Mouse (Mus musculus): Measurements from ENCODE around the gene Trmt10b. TPM values are rescaled to one million over a fixed set of nuclear protein-coding genes. Genes with fewer than 3 reads are reported as not detected.

The Trmt10b gene
- polyA plus RNA-seq (2015; fragmentation: Nextera tagmentation; extraction: Ambion mirVana), result 21.9 and 23.1 TPM in 2 replicates

DNA sequence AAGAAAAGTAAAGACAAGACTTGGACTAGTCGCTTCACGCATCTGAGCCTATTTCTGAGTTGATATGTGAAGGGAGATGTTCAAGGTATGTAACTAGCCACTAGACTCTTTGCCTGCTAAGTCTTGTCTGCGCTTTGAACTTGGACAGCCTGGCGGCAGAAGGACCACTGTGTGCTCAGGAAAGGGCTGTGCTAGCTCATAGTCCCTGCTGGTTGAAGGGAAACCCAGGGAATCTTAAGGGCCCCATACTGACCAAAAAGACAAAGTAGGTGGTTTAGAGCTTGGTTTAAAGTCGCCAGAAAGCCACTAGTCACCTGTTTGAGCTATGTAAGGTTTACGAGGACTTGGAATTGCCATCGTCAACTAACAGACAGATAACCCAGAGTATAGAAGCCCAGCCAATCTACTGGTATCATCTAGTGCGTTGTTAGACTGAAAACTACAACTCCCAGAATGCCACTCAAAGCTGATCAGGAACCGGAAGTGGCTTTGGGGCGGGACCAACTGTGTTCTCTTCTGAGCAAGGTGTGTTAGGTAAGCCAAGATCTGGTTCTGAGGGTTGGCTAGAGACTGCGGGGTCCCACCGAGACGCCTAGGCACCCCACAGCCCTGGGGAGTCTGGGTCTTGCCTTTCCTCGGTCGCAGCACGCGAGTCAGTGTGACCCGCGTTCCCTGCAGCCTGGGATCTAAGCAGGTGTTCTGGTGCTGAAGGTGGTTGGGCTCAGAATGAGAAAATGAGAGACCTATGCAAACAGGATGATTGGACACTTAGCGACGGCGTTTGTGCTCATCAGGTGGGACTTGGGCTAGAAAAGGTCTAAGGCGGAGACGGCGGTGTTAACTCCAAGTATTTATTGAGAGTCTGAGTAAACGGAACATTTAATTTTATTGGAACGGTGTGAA lies at the start of gene Trmt10b:
TSS of gene Trmt10b (plus strand) at position 466 of the 903 bp plus-strand sequence.
- Histone ChIP-seq H3K9ac (replicated peaks) (peak within 1 kb of the TSS; percentile 82), H3K4me2 (replicated peaks) (peak within 1 kb of the TSS; percentile 76), H3K9me3 (no peaks in the 10 kb centered on the region), H3K4me1 (replicated peaks) (peaks cover 14% of the 10 kb centered on the region), H3K4me3 (replicated peaks) (peak within 1 kb of the TSS; percentile 74), H3K27me3 (no peaks in the 10 kb centered on the region), H3K27ac (no peak within 1 kb of the TSS), H3K36me3 (peaks cover 19% of the 10 kb centered on the region)
- WGBS, result 21% methylated on average over 27 of the region's 27 CpGs
- peak; percentile 94 for ATAC-seq

GRCm38 (mm10) chr4:45251265-45251664 lies 45.7 kb upstream of the Trmt10b start:
- Histone ChIP-seq H3K9ac (replicated peaks) (no peak overlapping the region), H3K4me3 (replicated peaks) (no peak overlapping the region), H3K4me1 (replicated peaks) (peaks cover 28% of the 10 kb centered on the region), H3K36me3 (no peaks in the 10 kb centered on the region), H3K4me2 (replicated peaks) (no peak overlapping the region), H3K27me3 (no peaks in the 10 kb centered on the region), H3K27ac (no peak overlapping the region), H3K9me3 (no peaks in the 10 kb centered on the region)
- WGBS, result 38% methylated on average over 8 of the region's 8 CpGs
- no peak for ATAC-seq

DNA sequence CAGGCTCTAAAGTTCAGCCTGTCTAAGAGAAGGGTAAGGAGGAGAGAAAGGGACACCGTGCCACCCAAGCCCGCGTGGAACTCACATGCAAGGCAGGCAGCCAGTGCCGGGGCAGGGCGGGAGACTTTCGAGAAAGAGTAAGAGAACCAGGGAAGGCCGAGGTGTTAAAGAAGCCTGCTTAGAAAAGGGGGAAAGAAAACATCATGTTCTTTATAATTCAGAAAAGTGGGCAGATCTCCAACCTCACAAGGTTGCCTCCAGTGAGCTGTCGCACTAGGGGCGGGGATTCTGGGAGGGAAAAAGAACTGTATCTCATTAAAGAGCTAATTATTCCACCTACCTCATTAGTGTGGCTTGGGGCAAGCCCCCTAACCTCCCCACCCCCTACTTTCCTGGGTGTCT lies 44.1 kb upstream of the Trmt10b start:
- 56% methylated on average over 9 of the region's 9 CpGs for WGBS
- no peaks in the 10 kb centered on the region for H3K27me3 ChIP-seq
- H3K9me3 ChIP-seq, result no peaks in the 10 kb centered on the region
- no peaks in the 10 kb centered on the region for H3K36me3 ChIP-seq
- H3K4me2 ChIP-seq (replicated peaks), result no peak overlapping the region
- no peak overlapping the region for H3K27ac ChIP-seq
- ATAC-seq, result no peak
- no peak overlapping the region for H3K9ac ChIP-seq (replicated peaks)
- no peak overlapping the region for H3K4me3 ChIP-seq (replicated peaks)
- H3K4me1 ChIP-seq (replicated peaks), result peaks cover 28% of the 10 kb centered on the region

DNA sequence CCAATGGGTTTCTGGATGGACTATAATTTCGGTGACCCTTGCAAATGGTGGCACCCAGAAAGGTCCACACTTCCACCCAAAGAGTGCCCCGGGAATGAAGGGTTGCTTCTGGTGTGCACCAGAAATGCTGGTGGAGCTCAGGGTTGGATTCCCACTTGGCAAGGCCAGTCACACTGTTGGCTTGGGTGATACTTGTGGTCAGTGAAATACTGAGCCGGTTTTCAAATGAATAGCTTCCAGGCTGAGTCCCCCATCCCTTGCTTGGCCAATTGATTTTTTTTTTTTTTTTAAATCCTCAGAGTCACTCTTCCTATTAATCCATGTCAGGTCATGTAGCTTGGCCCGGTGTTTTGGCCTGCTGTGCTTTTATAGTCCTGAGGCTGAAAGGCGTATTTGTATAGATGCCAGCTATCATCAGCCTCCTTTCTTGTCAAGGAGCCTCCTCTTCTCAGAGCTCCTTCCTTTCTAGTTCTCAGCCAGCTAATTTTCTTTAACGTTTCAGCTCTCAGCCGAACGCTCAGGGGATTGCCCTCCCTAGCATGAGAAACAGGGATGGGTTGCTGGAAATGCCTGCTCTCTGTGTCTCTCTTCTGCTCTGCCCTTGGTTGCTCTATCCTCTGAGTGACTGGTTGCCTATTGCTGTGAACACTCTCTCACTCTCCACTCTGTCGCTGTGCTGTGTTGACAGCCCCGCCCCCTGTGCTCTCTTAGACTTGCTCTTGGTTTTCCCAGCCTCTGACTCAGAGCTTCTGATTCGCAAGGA lies 42.9 kb upstream of the Trmt10b start:
- Histone ChIP-seq H3K4me1 (replicated peaks) (peaks cover 28% of the 10 kb centered on the region), H3K9me3 (no peaks in the 10 kb centered on the region), H3K4me3 (replicated peaks) (no peak overlapping the region), H3K9ac (replicated peaks) (no peak overlapping the region), H3K4me2 (replicated peaks) (0 out of 2 replicates have a peak overlapping the region, but pooled peaks have one; percentile 14), H3K36me3 (no peaks in the 10 kb centered on the region), H3K27me3 (no peaks in the 10 kb centered on the region), H3K27ac (peak overlapping the region; percentile 5; the same call in 1 of the 2 replicates)
- WGBS, result 30% methylated on average over 11 of the region's 11 CpGs
- ATAC-seq, result peak; percentile 79

- Histone ChIP-seq H3K9ac (replicated peaks) (no peak overlapping the region), H3K4me3 (replicated peaks) (no peak overlapping the region), H3K9me3 (no peaks in the 10 kb centered on the region), H3K4me1 (replicated peaks) (peaks cover 4% of the 10 kb centered on the region), H3K36me3 (no peaks in the 10 kb centered on the region), H3K27ac (no peak overlapping the region), H3K27me3 (no peaks in the 10 kb centered on the region), H3K4me2 (replicated peaks) (no peak overlapping the region)
- WGBS, result 65% methylated on average over 4 of the region's 4 CpGs
- no peak for ATAC-seq
Measured at GRCm38 (mm10) chr4:45259232-45259832, 37.6 kb upstream of the Trmt10b start.

GRCm38 (mm10) chr4:45261551-45261950 lies 35.4 kb upstream of the Trmt10b start:
- Histone ChIP-seq H3K4me2 (replicated peaks) (no peak overlapping the region), H3K4me1 (replicated peaks) (no peaks in the 10 kb centered on the region; the same call in 1 of the 2 replicates), H3K36me3 (no peaks in the 10 kb centered on the region), H3K9me3 (no peaks in the 10 kb centered on the region), H3K4me3 (replicated peaks) (no peak overlapping the region), H3K27ac (no peak overlapping the region), H3K9ac (replicated peaks) (no peak overlapping the region), H3K27me3 (no peaks in the 10 kb centered on the region)
- no peak for ATAC-seq
- 91% methylated on average over 4 of the region's 4 CpGs for WGBS

DNA sequence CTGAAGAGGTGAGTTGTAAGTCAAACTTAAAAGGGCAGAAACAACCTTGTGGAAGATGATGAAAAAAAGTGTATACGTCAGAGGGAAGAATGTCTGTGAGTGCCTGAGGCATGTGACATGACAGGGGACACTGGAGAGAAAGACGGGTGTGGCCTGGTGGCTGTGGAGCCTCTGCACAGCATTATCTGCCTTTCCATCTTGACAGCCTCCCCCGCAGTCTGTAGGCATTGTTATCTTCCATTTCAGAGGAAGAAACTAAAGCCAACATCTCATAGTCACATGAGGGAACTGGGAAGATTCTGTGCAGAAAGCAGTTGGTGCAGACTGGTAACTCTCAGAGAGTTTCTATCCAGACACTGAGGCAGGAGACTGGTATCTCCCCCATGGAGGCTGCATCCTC lies 29.0 kb upstream of the Trmt10b start:
- H3K9ac ChIP-seq (replicated peaks), result no peak overlapping the region
- peaks cover 6% of the 10 kb centered on the region; the same call in 1 of the 2 replicates for H3K4me1 ChIP-seq (replicated peaks)
- no peaks in the 10 kb centered on the region for H3K27me3 ChIP-seq
- no peaks in the 10 kb centered on the region for H3K36me3 ChIP-seq
- no peaks in the 10 kb centered on the region for H3K9me3 ChIP-seq
- WGBS, result 88% methylated on average over 3 of the region's 3 CpGs
- no peak overlapping the region for H3K27ac ChIP-seq
- no peak overlapping the region for H3K4me3 ChIP-seq (replicated peaks)
- H3K4me2 ChIP-seq (replicated peaks), result no peak overlapping the region
- no peak for ATAC-seq

DNA sequence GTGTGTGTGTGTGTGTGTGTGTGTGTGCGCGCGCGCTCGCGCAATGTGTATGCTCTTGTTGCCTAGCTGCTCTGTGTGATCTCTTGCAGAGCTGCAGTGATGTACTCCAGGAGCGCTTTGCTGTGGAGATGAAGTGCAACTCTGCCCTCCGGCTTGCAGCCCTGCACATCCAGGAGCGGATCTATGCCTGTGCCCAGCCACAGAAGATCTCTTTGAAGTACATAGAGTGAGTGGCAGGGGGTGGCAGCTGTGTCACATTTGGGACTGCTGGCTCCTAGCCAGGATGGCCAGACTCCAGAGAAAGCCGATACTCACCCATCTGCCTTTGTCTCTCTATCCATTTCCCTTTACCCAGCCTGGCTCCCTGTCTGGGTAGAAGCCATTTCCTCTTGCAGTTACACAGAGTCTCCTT lies 25.9 kb upstream of the Trmt10b start:
- Histone ChIP-seq H3K36me3 (no peaks in the 10 kb centered on the region), H3K4me2 (replicated peaks) (no peak overlapping the region), H3K27me3 (no peaks in the 10 kb centered on the region), H3K4me1 (replicated peaks) (peaks cover 6% of the 10 kb centered on the region; the same call in 1 of the 2 replicates), H3K4me3 (replicated peaks) (no peak overlapping the region), H3K27ac (no peak overlapping the region; the same call in 1 of the 2 replicates), H3K9ac (replicated peaks) (no peak overlapping the region), H3K9me3 (no peaks in the 10 kb centered on the region)
- 74% methylated on average over 10 of the region's 10 CpGs for whole genome bisulfite sequencing
- ATAC-seq, result peak; percentile 93

- no peak overlapping the region for H3K9ac ChIP-seq (replicated peaks)
- WGBS, result 83% methylated on average over 8 of the region's 8 CpGs
- H3K4me2 ChIP-seq (replicated peaks), result no peak overlapping the region
- H3K27ac ChIP-seq, result no peak overlapping the region
- H3K27me3 ChIP-seq, result no peaks in the 10 kb centered on the region
- no peaks in the 10 kb centered on the region for H3K9me3 ChIP-seq
- H3K4me3 ChIP-seq (replicated peaks), result no peak overlapping the region
- no peaks in the 10 kb centered on the region for H3K36me3 ChIP-seq
- peaks cover 6% of the 10 kb centered on the region; the same call in 1 of the 2 replicates for H3K4me1 ChIP-seq (replicated peaks)
- ATAC-seq, result no peak
Measured at GRCm38 (mm10) chr4:45275770-45276169, 21.2 kb upstream of the Trmt10b start.

- H3K4me3 ChIP-seq (replicated peaks), result no peak overlapping the region
- no peaks in the 10 kb centered on the region for H3K4me1 ChIP-seq (replicated peaks)
- no peak overlapping the region for H3K27ac ChIP-seq
- no peaks in the 10 kb centered on the region for H3K27me3 ChIP-seq
- WGBS, result 58% methylated on average over 8 of the region's 8 CpGs
- H3K4me2 ChIP-seq (replicated peaks), result no peak overlapping the region
- H3K9ac ChIP-seq (replicated peaks), result no peak overlapping the region
- ATAC-seq, result peak; percentile 43; the same call in 1 of the 2 replicates
- no peaks in the 10 kb centered on the region for H3K9me3 ChIP-seq
- H3K36me3 ChIP-seq, result no peaks in the 10 kb centered on the region
Measured at GRCm38 (mm10) chr4:45279292-45279691, 17.6 kb upstream of the Trmt10b start.

DNA sequence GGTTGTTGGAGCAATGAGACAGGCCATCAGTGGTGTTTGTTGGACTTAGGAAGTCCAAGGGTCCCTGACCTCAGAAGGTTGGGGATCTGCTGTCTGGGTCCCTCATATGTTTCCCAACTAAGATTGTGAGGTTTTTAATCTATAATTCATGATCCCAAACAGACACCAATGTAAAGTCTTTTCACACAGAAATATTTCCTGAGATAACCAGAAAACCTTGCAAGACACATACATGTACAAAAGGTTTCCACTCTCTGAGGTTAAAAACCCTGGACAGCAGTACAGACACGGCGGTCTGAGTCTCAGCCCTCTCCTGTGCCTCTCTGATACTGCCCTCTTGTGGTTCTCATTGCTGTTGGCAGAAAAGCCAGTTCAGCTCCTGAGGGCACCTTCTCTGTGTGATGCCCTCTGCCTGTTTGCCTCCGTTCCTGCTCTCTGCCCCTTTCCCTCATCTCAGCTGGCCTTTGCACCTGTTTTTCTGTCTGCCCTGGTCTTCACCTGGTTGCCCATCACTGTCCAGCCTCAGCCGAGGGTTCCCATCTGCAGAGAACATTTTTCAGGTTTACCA lies 16.9 kb upstream of the Trmt10b start:
- no peak overlapping the region for H3K27ac ChIP-seq
- no peaks in the 10 kb centered on the region for H3K4me1 ChIP-seq (replicated peaks)
- WGBS, result 21% methylated on average over 4 of the region's 4 CpGs
- no peak overlapping the region for H3K9ac ChIP-seq (replicated peaks)
- no peaks in the 10 kb centered on the region for H3K36me3 ChIP-seq
- H3K4me2 ChIP-seq (replicated peaks), result no peak overlapping the region
- no peaks in the 10 kb centered on the region for H3K27me3 ChIP-seq
- no peaks in the 10 kb centered on the region for H3K9me3 ChIP-seq
- H3K4me3 ChIP-seq (replicated peaks), result no peak overlapping the region
- ATAC-seq, result 0 out of 2 replicates have a peak, but pooled peaks have one; percentile 63
